Mouse (Mus musculus): ENCODE data around the gene Lrrc56. TPM values are rescaled to one million over a fixed set of nuclear protein-coding genes. Genes with fewer than 3 reads are reported as not detected.
A peak's percentile ranks its signal among the peaks of the same experiment; 100 is the strongest.

Gene Lrrc56
- total and polyA plus RNA-seq, 2 experiments: 1.8 to 4.4 TPM

- no peak for DNase-seq (ENCODE audit: extremely low read depth, low read depth, low spot score)
- Histone ChIP-seq H3K36me3 (ENCODE audit: control insufficient read depth, insufficient read depth, low read length) (peaks cover 15% of the 10 kb centered on the region; the same call in 1 of the 2 replicates), H3K27ac (replicated peaks; ENCODE audit: insufficient read depth, low read depth, low read length) (no peak overlapping the region), H3K4me1 (ENCODE audit: control insufficient read depth, insufficient read depth, low read length) (no peaks in the 10 kb centered on the region), H3K79me2 (ENCODE audit: control insufficient read depth, insufficient read depth, low read length) (no peaks in the 10 kb centered on the region), H3K27me3 (ENCODE audit: control insufficient read depth, insufficient read depth, low read length) (no peaks in the 10 kb centered on the region), H3K4me3 (ENCODE audit: insufficient read depth, low read depth, low read length) (no peak overlapping the region), H3K9ac (ENCODE audit: low read depth, low read length) (no peak overlapping the region)
- TF ChIP-seq POLR2A (IDR thresholded peaks at IDR 0.05; ENCODE audit: extremely low read depth, insufficient read depth, low read length) (no peak), CTCF (IDR thresholded peaks at IDR 0.05; ENCODE audit: low read depth, low read length) (no peak)
- WGBS: 81% methylated on average over 9 of the region's 9 CpGs
These were observed 38.6 kb upstream of the Lrrc56 start for GRCm38 (mm10) chr7:141155362-141155761.

GRCm38 (mm10) chr7:141164397-141164796 lies 29.6 kb upstream of the Lrrc56 start:
- whole genome bisulfite sequencing: 96% methylated on average over 7 of the region's 7 CpGs
- TF ChIP-seq POLR2A (IDR thresholded peaks at IDR 0.05; ENCODE audit: extremely low read depth, insufficient read depth, low read length): no peak
- TF ChIP-seq CTCF (IDR thresholded peaks at IDR 0.05; ENCODE audit: low read depth, low read length): no peak
- Histone ChIP-seq H3K4me3 (ENCODE audit: insufficient read depth, low read depth, low read length) (no peak overlapping the region), H3K27ac (replicated peaks; ENCODE audit: insufficient read depth, low read depth, low read length) (no peak overlapping the region), H3K36me3 (ENCODE audit: control insufficient read depth, insufficient read depth, low read length) (peaks cover 52% of the 10 kb centered on the region), H3K79me2 (ENCODE audit: control insufficient read depth, insufficient read depth, low read length) (no peaks in the 10 kb centered on the region), H3K4me1 (ENCODE audit: control insufficient read depth, insufficient read depth, low read length) (peaks cover 7% of the 10 kb centered on the region; the same call in 1 of the 2 replicates), H3K27me3 (ENCODE audit: control insufficient read depth, insufficient read depth, low read length) (no peaks in the 10 kb centered on the region), H3K9ac (ENCODE audit: low read depth, low read length) (no peak overlapping the region)
- DNase-seq (ENCODE audit: extremely low read depth, low read depth, low spot score): no peak

- H3K9ac ChIP-seq (ENCODE audit: low read depth, low read length): no peak overlapping the region
- no peak overlapping the region for H3K27ac ChIP-seq (replicated peaks; ENCODE audit: insufficient read depth, low read depth, low read length)
- no peak for DNase-seq (ENCODE audit: extremely low read depth, low read depth, low spot score)
- no peak overlapping the region for H3K4me3 ChIP-seq (ENCODE audit: insufficient read depth, low read depth, low read length)
- TF ChIP-seq CTCF (IDR thresholded peaks at IDR 0.05; ENCODE audit: low read depth, low read length) (no peak), POLR2A (IDR thresholded peaks at IDR 0.05; ENCODE audit: extremely low read depth, insufficient read depth, low read length) (no peak)
- no peaks in the 10 kb centered on the region for H3K27me3 ChIP-seq (ENCODE audit: control insufficient read depth, insufficient read depth, low read length)
- H3K79me2 ChIP-seq (ENCODE audit: control insufficient read depth, insufficient read depth, low read length): no peaks in the 10 kb centered on the region
- peaks cover 49% of the 10 kb centered on the region for H3K36me3 ChIP-seq (ENCODE audit: control insufficient read depth, insufficient read depth, low read length)
- WGBS: 72% methylated on average over 6 of the region's 6 CpGs
- H3K4me1 ChIP-seq (ENCODE audit: control insufficient read depth, insufficient read depth, low read length): peaks cover 11% of the 10 kb centered on the region; the same call in 1 of the 2 replicates
These were observed 29.1 kb upstream of the Lrrc56 start for GRCm38 (mm10) chr7:141164850-141165249.

- H3K4me3 ChIP-seq (ENCODE audit: insufficient read depth, low read depth, low read length): peak overlapping the region; percentile 61
- H3K79me2 ChIP-seq (ENCODE audit: control insufficient read depth, insufficient read depth, low read length): no peaks in the 10 kb centered on the region; the same call in 1 of the 2 replicates
- 11% methylated on average over 7 of the region's 7 CpGs for WGBS
- H3K36me3 ChIP-seq (ENCODE audit: control insufficient read depth, insufficient read depth, low read length): peaks cover 21% of the 10 kb centered on the region
- TF ChIP-seq CTCF (IDR thresholded peaks at IDR 0.05; ENCODE audit: low read depth, low read length) (no peak), POLR2A (IDR thresholded peaks at IDR 0.05; ENCODE audit: extremely low read depth, insufficient read depth, low read length) (no peak)
- H3K9ac ChIP-seq (ENCODE audit: low read depth, low read length): peak overlapping the region; percentile 67
- DNase-seq (ENCODE audit: extremely low read depth, low read depth, low spot score): peak; percentile 16
- peak overlapping the region; percentile 61 for H3K27ac ChIP-seq (replicated peaks; ENCODE audit: insufficient read depth, low read depth, low read length)
- peaks cover 19% of the 10 kb centered on the region; the same call in 1 of the 2 replicates for H3K4me1 ChIP-seq (ENCODE audit: control insufficient read depth, insufficient read depth, low read length)
- no peaks in the 10 kb centered on the region for H3K27me3 ChIP-seq (ENCODE audit: control insufficient read depth, insufficient read depth, low read length)
These were observed 25.9 kb upstream of the Lrrc56 start for GRCm38 (mm10) chr7:141167901-141168517.

- TF ChIP-seq CTCF (IDR thresholded peaks at IDR 0.05; ENCODE audit: low read depth, low read length) (no peak), POLR2A (IDR thresholded peaks at IDR 0.05; ENCODE audit: extremely low read depth, insufficient read depth, low read length) (0 out of 2 replicates have a peak, but pooled peaks have one; percentile 47)
- Histone ChIP-seq H3K79me2 (ENCODE audit: control insufficient read depth, insufficient read depth, low read length) (no peaks in the 10 kb centered on the region; the same call in 1 of the 2 replicates), H3K9ac (ENCODE audit: low read depth, low read length) (peak overlapping the region; percentile 67), H3K4me1 (ENCODE audit: control insufficient read depth, insufficient read depth, low read length) (peaks cover 22% of the 10 kb centered on the region; the same call in 1 of the 2 replicates), H3K4me3 (ENCODE audit: insufficient read depth, low read depth, low read length) (peak overlapping the region; percentile 61), H3K27ac (replicated peaks; ENCODE audit: insufficient read depth, low read depth, low read length) (peak overlapping the region; percentile 61), H3K36me3 (ENCODE audit: control insufficient read depth, insufficient read depth, low read length) (peaks cover 16% of the 10 kb centered on the region), H3K27me3 (ENCODE audit: control insufficient read depth, insufficient read depth, low read length) (no peaks in the 10 kb centered on the region)
- DNase-seq (ENCODE audit: extremely low read depth, low read depth, low spot score): peak; percentile 83
- 3% methylated on average over 22 of the region's 22 CpGs for WGBS
These were observed 25.4 kb upstream of the Lrrc56 start for GRCm38 (mm10) chr7:141168518-141168953.

- 28% methylated on average over 1 of the region's 1 CpGs for WGBS
- no peaks in the 10 kb centered on the region for H3K27me3 ChIP-seq (ENCODE audit: control insufficient read depth, insufficient read depth, low read length)
- peaks cover 22% of the 10 kb centered on the region; the same call in 1 of the 2 replicates for H3K4me1 ChIP-seq (ENCODE audit: control insufficient read depth, insufficient read depth, low read length)
- H3K9ac ChIP-seq (ENCODE audit: low read depth, low read length): no peak overlapping the region
- no peak overlapping the region for H3K4me3 ChIP-seq (ENCODE audit: insufficient read depth, low read depth, low read length)
- H3K36me3 ChIP-seq (ENCODE audit: control insufficient read depth, insufficient read depth, low read length): peaks cover 8% of the 10 kb centered on the region
- no peak for TF ChIP-seq POLR2A (IDR thresholded peaks at IDR 0.05; ENCODE audit: extremely low read depth, insufficient read depth, low read length)
- TF ChIP-seq CTCF (IDR thresholded peaks at IDR 0.05; ENCODE audit: low read depth, low read length): no peak
- DNase-seq (ENCODE audit: extremely low read depth, low read depth, low spot score): peak; percentile 82
- H3K27ac ChIP-seq (replicated peaks; ENCODE audit: insufficient read depth, low read depth, low read length): peak overlapping the region; percentile 40
- no peaks in the 10 kb centered on the region; the same call in 1 of the 2 replicates for H3K79me2 ChIP-seq (ENCODE audit: control insufficient read depth, insufficient read depth, low read length)
These were observed 24.7 kb upstream of the Lrrc56 start for GRCm38 (mm10) chr7:141169300-141169699.

All from liver, adult 2 months (tissue).